Mouse (Mus musculus): ENCODE results near the gene Twsg1. TPM values are rescaled to one million over a fixed set of nuclear protein-coding genes. Genes with fewer than 3 reads are reported as not detected.

Twsg1 gene
- polyA plus RNA-seq, 1 experiment from 2014 or later: 134 TPM

- H3K27ac ChIP-seq (replicated peaks; ENCODE audit: low read depth, low read length): no peak overlapping the region
- no peaks in the 10 kb centered on the region for H3K9me3 ChIP-seq (ENCODE audit: control insufficient read depth, low read length)
- no peaks in the 10 kb centered on the region for H3K27me3 ChIP-seq (ENCODE audit: control insufficient read depth, insufficient read depth, low read length)
- H3K4me2 ChIP-seq (ENCODE audit: low read depth, severe bottlenecking): no peak overlapping the region
- H3K4me1 ChIP-seq (ENCODE audit: control insufficient read depth, insufficient read depth, low read length): peaks cover 6% of the 10 kb centered on the region; the same call in 1 of the 2 replicates
- H3K36me3 ChIP-seq (ENCODE audit: control insufficient read depth, insufficient read depth, low read length): no peaks in the 10 kb centered on the region
- DNase-seq (ENCODE audit: low spot score) (no peak), ATAC-seq (ENCODE audit: insufficient number of reproducible peaks, low FRiP score, low TSS enrichment, low read depth) (no peak)
- WGBS: 86% methylated on average over 6 of the region's 6 CpGs
- H3K9ac ChIP-seq (ENCODE audit: low read length): no peak overlapping the region
- H3K4me3 ChIP-seq (ENCODE audit: low read depth, low read length): no peak overlapping the region
Measured at GRCm38 (mm10) chr17:65902281-65902680, 48.7 kb downstream of the Twsg1 start.

- DNase-seq (ENCODE audit: low spot score): no peak
- H3K27ac ChIP-seq (replicated peaks; ENCODE audit: low read depth, low read length): no peak overlapping the region
- 68% methylated on average over 3 of the region's 3 CpGs for WGBS
Measured at GRCm38 (mm10) chr17:65896016-65896415, 55.0 kb downstream of the Twsg1 start.

GRCm38 (mm10) chr17:65889476-65889875 lies 61.5 kb downstream of the Twsg1 start:
- ATAC-seq (ENCODE audit: insufficient number of reproducible peaks, low FRiP score, low TSS enrichment, low read depth) (no peak), DNase-seq (ENCODE audit: low spot score) (no peak)
- 81% methylated on average over 5 of the region's 5 CpGs for WGBS
- H3K4me2 ChIP-seq (ENCODE audit: low read depth, severe bottlenecking): no peak overlapping the region
- H3K27ac ChIP-seq (replicated peaks; ENCODE audit: low read depth, low read length): no peak overlapping the region
- H3K36me3 ChIP-seq (ENCODE audit: control insufficient read depth, insufficient read depth, low read length): no peaks in the 10 kb centered on the region
- no peak overlapping the region for H3K9ac ChIP-seq (ENCODE audit: low read length)
- H3K27me3 ChIP-seq (ENCODE audit: control insufficient read depth, insufficient read depth, low read length): no peaks in the 10 kb centered on the region
- no peaks in the 10 kb centered on the region for H3K9me3 ChIP-seq (ENCODE audit: control insufficient read depth, low read length)
- no peak overlapping the region for H3K4me3 ChIP-seq (ENCODE audit: low read depth, low read length)
- H3K4me1 ChIP-seq (ENCODE audit: control insufficient read depth, insufficient read depth, low read length): 0 out of 2 replicates have a peak, but pooled peaks cover 3% of the 10 kb centered on the region

More at GRCm38 (mm10) chr17:65896016-65896415, 55.0 kb downstream of the Twsg1 start:
- Histone ChIP-seq H3K9ac (ENCODE audit: low read length) (no peak overlapping the region), H3K27me3 (ENCODE audit: control insufficient read depth, insufficient read depth, low read length) (no peaks in the 10 kb centered on the region), H3K4me2 (ENCODE audit: low read depth, severe bottlenecking) (no peak overlapping the region), H3K36me3 (ENCODE audit: control insufficient read depth, insufficient read depth, low read length) (no peaks in the 10 kb centered on the region), H3K4me3 (ENCODE audit: low read depth, low read length) (no peak overlapping the region), H3K9me3 (ENCODE audit: control insufficient read depth, low read length) (no peaks in the 10 kb centered on the region), H3K4me1 (ENCODE audit: control insufficient read depth, insufficient read depth, low read length) (no peaks in the 10 kb centered on the region)
- no peak for ATAC-seq (ENCODE audit: insufficient number of reproducible peaks, low FRiP score, low TSS enrichment, low read depth)

GRCm38 (mm10) chr17:65886571-65886970 lies 64.5 kb downstream of the Twsg1 start:
- H3K36me3 ChIP-seq (ENCODE audit: control insufficient read depth, insufficient read depth, low read length): no peaks in the 10 kb centered on the region
- no peak for ATAC-seq (ENCODE audit: insufficient number of reproducible peaks, low FRiP score, low TSS enrichment, low read depth)
- H3K9ac ChIP-seq (ENCODE audit: low read length): no peak overlapping the region; the same call in 1 of the 2 replicates
- no peak overlapping the region for H3K27ac ChIP-seq (replicated peaks; ENCODE audit: low read depth, low read length)
- no peaks in the 10 kb centered on the region for H3K27me3 ChIP-seq (ENCODE audit: control insufficient read depth, insufficient read depth, low read length)
- H3K4me2 ChIP-seq (ENCODE audit: low read depth, severe bottlenecking): peak overlapping the region; percentile 85; the same call in 1 of the 2 replicates
- DNase-seq (ENCODE audit: low spot score): no peak
- H3K4me3 ChIP-seq (ENCODE audit: low read depth, low read length): peak overlapping the region; percentile 68; the same call in 1 of the 2 replicates
- H3K9me3 ChIP-seq (ENCODE audit: control insufficient read depth, low read length): no peaks in the 10 kb centered on the region
- 71% methylated on average over 9 of the region's 9 CpGs for WGBS
- H3K4me1 ChIP-seq (ENCODE audit: control insufficient read depth, insufficient read depth, low read length): 0 out of 2 replicates have a peak, but pooled peaks cover 6% of the 10 kb centered on the region

DNA sequence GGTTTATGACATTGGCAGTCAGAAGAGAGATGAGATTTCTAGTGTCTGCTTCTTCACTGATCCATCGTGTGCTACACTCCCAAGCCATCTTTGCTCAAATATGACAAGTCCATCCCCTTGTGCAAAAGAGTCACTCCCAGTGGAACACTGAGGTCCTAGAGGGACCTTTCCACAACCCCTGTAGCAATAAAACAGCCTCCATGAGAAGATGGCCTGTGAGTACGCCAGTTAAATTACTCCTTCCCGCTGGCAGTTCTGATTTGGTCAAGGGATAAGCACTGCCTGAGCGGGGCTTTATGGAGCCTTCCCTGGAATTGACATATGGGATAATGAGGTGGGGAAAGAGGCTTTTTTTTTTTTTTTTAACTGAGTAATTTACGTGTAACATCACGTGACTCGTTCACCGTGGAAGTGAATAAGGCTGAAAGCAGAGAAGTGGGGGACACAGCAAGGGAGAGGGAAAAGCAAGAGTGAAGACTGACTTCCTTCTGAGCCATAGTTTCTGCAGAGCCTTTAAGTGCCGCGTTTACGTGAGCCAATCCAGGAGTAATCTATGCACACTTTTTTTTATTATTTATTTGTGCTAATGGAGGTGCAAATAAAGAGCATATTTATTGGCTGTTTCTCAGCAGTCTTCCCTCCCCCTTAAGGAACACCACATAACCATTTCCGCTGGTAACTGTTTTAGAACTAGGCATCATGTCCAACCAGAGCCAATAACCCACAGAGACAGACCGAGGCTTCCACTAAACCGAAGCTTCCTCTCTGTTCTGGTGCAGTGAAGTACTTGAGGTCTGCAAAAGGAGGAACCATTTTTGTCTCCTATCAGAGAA lies 65.1 kb downstream of the Twsg1 start, which contains the start of gene Ralbp1:
Gene Ralbp1, minus strand, starts transcription at position 102 of the 833 bp plus-strand sequence.
- H3K4me2 ChIP-seq (ENCODE audit: low read depth, severe bottlenecking): peak within 1 kb of the TSS; percentile 85
- 0 out of 2 replicates have a peak, but pooled peaks cover 6% of the 10 kb centered on the region for H3K4me1 ChIP-seq (ENCODE audit: control insufficient read depth, insufficient read depth, low read length)
- WGBS: 6% methylated on average over 14 of the region's 14 CpGs
- H3K27me3 ChIP-seq (ENCODE audit: control insufficient read depth, insufficient read depth, low read length): no peaks in the 10 kb centered on the region
- DNase-seq (ENCODE audit: low spot score): peak; percentile 52
- H3K4me3 ChIP-seq (ENCODE audit: low read depth, low read length): peak within 1 kb of the TSS; percentile 68
- no peak for ATAC-seq (ENCODE audit: insufficient number of reproducible peaks, low FRiP score, low TSS enrichment, low read depth)
- no peaks in the 10 kb centered on the region for H3K36me3 ChIP-seq (ENCODE audit: control insufficient read depth, insufficient read depth, low read length)
- H3K9me3 ChIP-seq (ENCODE audit: control insufficient read depth, low read length): no peaks in the 10 kb centered on the region
- peak within 1 kb of the TSS; percentile 89 for H3K27ac ChIP-seq (replicated peaks; ENCODE audit: low read depth, low read length)
- H3K9ac ChIP-seq (ENCODE audit: low read length): peak within 1 kb of the TSS; percentile 74

DNA sequence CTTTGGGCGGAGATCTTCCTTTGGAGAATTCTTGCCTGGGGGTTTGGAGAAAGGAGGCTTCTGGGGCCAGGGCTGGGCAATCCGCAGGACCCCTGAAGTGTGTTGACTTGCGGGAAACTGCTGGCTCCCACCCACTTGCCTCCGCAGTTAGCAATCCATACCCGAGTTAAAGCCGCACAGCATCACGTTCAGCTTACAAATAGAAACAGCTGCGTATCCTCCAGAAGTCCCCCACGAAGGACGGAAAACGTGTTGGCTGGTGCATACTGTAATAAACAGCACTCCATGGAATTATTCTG lies 65.7 kb downstream of the Twsg1 start:
- WGBS: under 1% methylated on average over 11 of the region's 11 CpGs
- 0 out of 2 replicates have a peak, but pooled peaks cover 6% of the 10 kb centered on the region for H3K4me1 ChIP-seq (ENCODE audit: control insufficient read depth, insufficient read depth, low read length)
- H3K9ac ChIP-seq (ENCODE audit: low read length): peak overlapping the region; percentile 61
- H3K27ac ChIP-seq (replicated peaks; ENCODE audit: low read depth, low read length): peak overlapping the region; percentile 89
- H3K4me2 ChIP-seq (ENCODE audit: low read depth, severe bottlenecking): peak overlapping the region; percentile 85
- no peaks in the 10 kb centered on the region for H3K9me3 ChIP-seq (ENCODE audit: control insufficient read depth, low read length)
- no peaks in the 10 kb centered on the region for H3K36me3 ChIP-seq (ENCODE audit: control insufficient read depth, insufficient read depth, low read length)
- H3K27me3 ChIP-seq (ENCODE audit: control insufficient read depth, insufficient read depth, low read length): no peaks in the 10 kb centered on the region
- H3K4me3 ChIP-seq (ENCODE audit: low read depth, low read length): peak overlapping the region; percentile 68
- DNase-seq (ENCODE audit: low spot score) (no peak), ATAC-seq (ENCODE audit: insufficient number of reproducible peaks, low FRiP score, low TSS enrichment, low read depth) (no peak)

GRCm38 (mm10) chr17:65884691-65885397 lies 66.2 kb downstream of the Twsg1 start:
- peak overlapping the region; percentile 85 for H3K4me2 ChIP-seq (ENCODE audit: low read depth, severe bottlenecking)
- no peaks in the 10 kb centered on the region for H3K36me3 ChIP-seq (ENCODE audit: control insufficient read depth, insufficient read depth, low read length)
- H3K9ac ChIP-seq (ENCODE audit: low read length): peak overlapping the region; percentile 74
- peak; percentile 99 for DNase-seq (ENCODE audit: low spot score)
- H3K9me3 ChIP-seq (ENCODE audit: control insufficient read depth, low read length): no peaks in the 10 kb centered on the region
- H3K27ac ChIP-seq (replicated peaks; ENCODE audit: low read depth, low read length): peak overlapping the region; percentile 89
- peak; percentile 99 for ATAC-seq (ENCODE audit: insufficient number of reproducible peaks, low FRiP score, low TSS enrichment, low read depth)
- H3K4me1 ChIP-seq (ENCODE audit: control insufficient read depth, insufficient read depth, low read length): 0 out of 2 replicates have a peak, but pooled peaks cover 6% of the 10 kb centered on the region
- WGBS: under 1% methylated on average over 48 of the region's 67 CpGs
- no peaks in the 10 kb centered on the region for H3K27me3 ChIP-seq (ENCODE audit: control insufficient read depth, insufficient read depth, low read length)
- peak overlapping the region; percentile 68 for H3K4me3 ChIP-seq (ENCODE audit: low read depth, low read length)

DNA sequence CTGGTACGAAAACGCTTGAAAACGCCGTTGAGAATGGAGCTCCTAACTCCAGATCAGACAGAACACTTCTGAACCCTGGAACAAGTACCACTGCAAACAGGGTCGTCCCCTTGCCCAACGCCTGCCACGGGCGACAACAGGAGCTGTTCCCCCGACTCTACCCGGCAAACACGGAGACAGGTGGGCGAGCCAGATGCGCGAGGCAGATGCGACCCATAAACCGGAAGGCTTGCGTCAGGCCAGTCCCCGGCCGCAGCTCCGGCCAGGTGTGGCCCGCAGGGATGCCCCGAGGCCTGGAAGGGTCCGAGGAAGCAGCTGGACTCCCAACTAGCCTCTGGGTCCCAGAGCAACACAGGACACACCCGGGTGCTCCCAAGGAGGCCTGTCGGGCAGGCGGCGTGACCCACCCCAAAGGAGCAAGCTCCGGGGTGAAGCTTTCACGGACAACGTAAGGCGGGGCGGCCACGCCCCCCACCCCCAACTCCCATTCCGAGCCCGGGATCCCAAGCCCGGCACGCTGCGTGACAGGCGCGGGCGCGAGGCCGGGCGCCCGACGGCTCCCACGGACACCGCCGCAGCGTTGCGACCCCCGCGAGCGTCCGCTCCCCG lies 66.9 kb downstream of the Twsg1 start:
- no peaks in the 10 kb centered on the region for H3K9me3 ChIP-seq (ENCODE audit: control insufficient read depth, low read length)
- peak overlapping the region; percentile 67; the same call in 1 of the 2 replicates for H3K27ac ChIP-seq (replicated peaks; ENCODE audit: low read depth, low read length)
- H3K9ac ChIP-seq (ENCODE audit: low read length): peak overlapping the region; percentile 74
- no peak for DNase-seq (ENCODE audit: low spot score)
- peak; percentile 27 for ATAC-seq (ENCODE audit: insufficient number of reproducible peaks, low FRiP score, low TSS enrichment, low read depth)
- 0 out of 2 replicates have a peak, but pooled peaks cover 6% of the 10 kb centered on the region for H3K4me1 ChIP-seq (ENCODE audit: control insufficient read depth, insufficient read depth, low read length)
- H3K4me2 ChIP-seq (ENCODE audit: low read depth, severe bottlenecking): peak overlapping the region; percentile 85
- H3K36me3 ChIP-seq (ENCODE audit: control insufficient read depth, insufficient read depth, low read length): no peaks in the 10 kb centered on the region
- H3K4me3 ChIP-seq (ENCODE audit: low read depth, low read length): peak overlapping the region; percentile 68
- WGBS: under 1% methylated on average over 50 of the region's 56 CpGs
- H3K27me3 ChIP-seq (ENCODE audit: control insufficient read depth, insufficient read depth, low read length): no peaks in the 10 kb centered on the region

Data from limb, embryonic 11.5 days (tissue).